Comparison of ENCODE assay signal across 10 mouse cellular contexts in the genomic region with DNA sequence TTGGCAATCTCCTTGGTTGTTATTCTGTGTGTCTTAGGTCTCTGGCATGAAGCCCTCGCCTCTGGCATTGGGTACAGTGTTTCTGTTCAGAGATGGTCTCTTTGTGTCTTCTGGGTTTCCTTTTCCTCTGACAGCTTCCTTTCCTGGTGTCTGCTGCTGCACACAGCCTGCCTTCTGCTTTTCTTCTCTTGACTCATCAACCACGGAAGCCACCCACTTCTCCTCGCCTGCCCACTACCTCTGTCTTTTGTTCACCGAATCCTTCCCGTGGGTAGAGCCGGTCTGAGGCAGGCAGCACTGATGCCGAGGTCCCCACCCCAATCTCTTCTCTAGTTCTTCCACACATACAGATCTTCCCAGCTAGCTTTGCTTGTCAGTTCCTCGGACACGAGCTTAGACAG.
DNase-seq lines count a peak whose midpoint lies in the region; ATAC-seq lines count a peak whose summit lies in the region.
"Had no signal": no experiment of that assay in that cellular context is flagged by ENCODE, and none has a peak within 500 bp of the region (broad histone marks: within the 10 kb centered on the region; RNA-seq: fewer than 3 reads in every experiment).

No protein-coding gene starts in this region.

- H3K9ac ChIP-seq in embryonic facial prominence, embryonic 15.5 days = no peak overlapping the region
- H3K9ac ChIP-seq: forebrain, postnatal 0 days; limb, embryonic 12.5 days had no signal

- no peak overlapping the region for H3K4me3 ChIP-seq in embryonic facial prominence, embryonic 15.5 days (replicated peaks)
- H3K4me3 ChIP-seq in forebrain, embryonic 10.5 days = no peak overlapping the region
- H3K4me3 ChIP-seq: limb, embryonic 12.5 days had no signal

- 0 out of 2 replicates have a peak overlapping the region, but pooled peaks have one; percentile 34 for H3K27ac ChIP-seq in embryonic facial prominence, embryonic 15.5 days (replicated peaks)
- no peak overlapping the region for H3K27ac ChIP-seq in forebrain, embryonic 10.5 days
- H3K27ac ChIP-seq: limb, embryonic 12.5 days; macrophage had no signal

- no peak for ATAC-seq in embryonic facial prominence, embryonic 15.5 days (ENCODE audit: insufficient number of reproducible peaks, low FRiP score, low TSS enrichment, low read depth)
- ATAC-seq in megakaryocyte progenitor cell, adult 5-6 weeks (replicated peaks; ENCODE audit: poor library complexity) = peak; percentile 80
- ATAC-seq: forebrain, postnatal 0 days had no signal

- 67% methylated on average over 9 of the region's 9 CpGs for WGBS in embryonic facial prominence, embryonic 15.5 days
- WGBS in forebrain, embryonic 10.5 days = 82% methylated on average over 9 of the region's 9 CpGs

- no peaks in the 10 kb centered on the region for H3K36me3 ChIP-seq in embryonic facial prominence, embryonic 15.5 days
- H3K36me3 ChIP-seq in forebrain, embryonic 10.5 days (replicated peaks) = no peaks in the 10 kb centered on the region
- H3K36me3 ChIP-seq: limb, embryonic 12.5 days had no signal

- H3K4me2 ChIP-seq in embryonic facial prominence, embryonic 15.5 days (replicated peaks) = no peak overlapping the region
- H3K4me2 ChIP-seq: limb, embryonic 12.5 days had no signal

- H3K4me1 ChIP-seq in embryonic facial prominence, embryonic 15.5 days = peaks cover 2% of the 10 kb centered on the region; the same call in 1 of the 2 replicates
- peaks cover 8% of the 10 kb centered on the region for H3K4me1 ChIP-seq in forebrain, embryonic 10.5 days

- DNase-seq in right cerebral cortex, adult 18-20 months = peak; percentile 88
- DNase-seq in right cerebral cortex, postnatal 4 days = no peak
- DNase-seq in kidney, postnatal 25 days = no peak
- DNase-seq in spleen, postnatal 10 days (ENCODE audit: low spot score in 2 of 2) = no peak
- DNase-seq in forebrain, embryonic 10.5 days (ENCODE audit: extremely low spot score, low spot score) = no peak
- DNase-seq: forebrain, postnatal 0 days had no signal

- no peaks in the 10 kb centered on the region for H3K9me3 ChIP-seq in embryonic facial prominence, embryonic 15.5 days (replicated peaks)
- H3K9me3 ChIP-seq in forebrain, embryonic 10.5 days = no peaks in the 10 kb centered on the region
- H3K9me3 ChIP-seq: limb, embryonic 12.5 days had no signal

- H3K27me3 ChIP-seq in embryonic facial prominence, embryonic 15.5 days = no peaks in the 10 kb centered on the region
- no peaks in the 10 kb centered on the region for H3K27me3 ChIP-seq in forebrain, embryonic 10.5 days (ENCODE audit: poor library complexity, severe bottlenecking)
